Mouse (Mus musculus) heart, adult 9 months (tissue): ENCODE measurements at regions not wholly inside any gene's neighbourhood (a gene's known extent, or its start where the extent isn't known, plus 50 kb on each side); places are given as distances from the start of the nearest gene placed in this dataset.
A peak's percentile ranks its signal among the peaks of the same experiment; 100 is the strongest.

Source experiments
- DNase-seq, 2 experiments: peaks; one replicate each; pipeline ENCODE4 v3.0.0; 2022; ENCODE audit warnings: low spot score in 2 of 2

DNA sequence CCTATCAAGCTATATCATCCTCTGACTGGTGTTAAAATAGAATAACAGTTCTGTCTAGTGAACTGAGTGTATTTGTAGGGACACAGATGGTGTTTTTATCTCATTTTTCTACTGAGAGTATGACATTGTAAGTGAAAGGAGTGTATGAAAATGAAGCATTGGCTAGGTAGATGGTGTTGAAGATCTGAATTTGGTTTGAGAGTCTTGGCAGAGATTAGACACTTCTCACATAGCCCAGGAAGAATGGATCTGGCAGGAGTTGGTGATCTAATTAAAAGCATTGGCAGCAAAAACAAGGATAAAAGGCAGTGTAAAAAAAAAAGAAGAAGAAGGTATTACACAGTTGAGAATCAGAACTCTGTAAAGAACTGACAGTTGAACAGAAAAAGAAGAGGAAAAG is 900.4 kb upstream of the Pabpc4l start:
- DNase-seq, result no peak

DNA sequence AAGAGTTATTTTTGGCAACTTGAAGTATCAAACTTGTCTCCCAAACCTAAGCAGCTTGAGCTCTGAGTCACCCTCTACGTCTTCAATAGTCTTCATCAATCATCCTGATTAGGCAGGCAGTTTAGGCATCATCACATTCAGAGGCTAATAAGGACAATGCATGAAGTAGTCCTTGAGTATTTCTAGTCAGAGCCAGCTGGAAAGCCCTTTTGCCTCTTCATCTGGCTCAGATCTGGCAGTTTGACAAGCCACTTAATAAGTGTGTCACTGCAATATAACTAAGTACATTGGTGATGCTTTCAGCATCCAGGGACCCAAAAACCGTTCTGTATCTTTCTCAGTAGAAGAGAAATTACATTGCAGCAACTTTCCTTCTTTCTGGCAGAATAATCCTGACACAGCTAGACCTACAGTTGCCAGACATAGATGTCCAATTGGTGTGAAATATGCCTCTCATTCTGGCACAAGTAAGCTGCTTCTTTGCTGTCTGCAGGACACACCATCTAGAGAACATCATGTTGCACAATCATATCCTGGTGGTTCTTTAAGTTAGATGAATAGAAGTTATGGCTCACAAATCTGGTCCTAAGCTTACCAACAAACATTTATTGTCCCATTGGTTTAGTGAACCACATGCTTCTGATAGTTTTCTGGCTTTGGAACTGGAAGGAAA is 868.5 kb upstream of the Pabpc4l start:
- no peak for DNase-seq

DNA sequence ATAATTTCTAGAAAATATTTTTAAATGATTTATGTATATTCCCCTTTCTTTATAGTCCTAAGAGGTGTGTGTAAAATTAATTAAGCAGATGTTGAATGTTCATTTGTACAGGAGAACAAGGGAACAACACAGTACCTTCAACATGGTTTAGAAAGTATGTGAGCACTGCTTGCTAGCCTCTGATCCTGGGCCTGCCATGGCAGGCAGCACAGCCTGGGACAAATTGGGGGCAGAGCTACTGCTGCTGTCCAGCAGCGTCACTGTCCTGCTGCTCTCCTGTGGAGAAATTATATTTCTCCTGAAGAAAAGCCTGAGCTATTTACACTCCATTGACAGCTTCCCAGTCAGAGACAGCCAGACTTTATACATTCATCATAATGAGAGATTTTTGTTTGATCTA is 833.8 kb upstream of the Pabpc4l start:
- no peak for DNase-seq

DNA sequence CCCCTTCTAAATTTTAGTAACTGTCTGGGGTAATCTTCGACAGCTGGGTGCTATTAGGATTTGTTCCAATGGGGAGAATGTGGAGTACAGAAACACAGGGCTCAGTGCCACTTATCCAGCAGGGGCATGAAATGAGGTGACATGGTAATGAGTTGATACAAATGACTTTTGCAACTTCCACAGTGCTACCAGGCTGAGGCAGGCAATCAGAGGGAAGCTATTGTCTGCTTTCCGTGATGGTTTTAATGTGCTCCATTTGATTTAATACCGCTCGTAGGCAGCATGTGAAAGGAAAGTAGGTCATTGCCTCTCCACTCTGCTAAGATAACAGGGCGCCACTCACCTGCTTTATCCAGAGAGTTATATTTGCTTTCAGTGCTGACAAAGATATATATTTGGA is 832.3 kb upstream of the Pabpc4l start:
- DNase-seq, result peak; percentile 0 to 9

DNA sequence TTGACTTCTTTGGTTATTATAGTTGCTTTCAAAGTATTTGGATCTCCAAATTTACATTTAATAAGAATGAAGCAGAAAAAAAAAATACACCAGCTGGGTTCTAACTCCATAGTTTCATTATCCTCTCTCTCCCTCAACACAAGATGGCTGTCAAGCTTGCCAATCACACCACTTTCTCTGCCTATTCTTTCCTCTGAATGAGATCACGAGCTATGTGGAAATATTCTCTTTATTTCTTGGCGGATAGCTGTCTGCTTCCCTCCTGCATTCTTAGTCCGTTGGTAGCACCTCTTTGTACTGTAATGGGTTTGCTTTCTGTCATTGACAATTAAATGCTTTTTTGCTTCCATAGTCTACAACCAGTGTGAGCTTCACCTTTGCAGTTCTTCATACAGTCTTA is 793.0 kb upstream of the Pabpc4l start:
- no peak for DNase-seq

DNA sequence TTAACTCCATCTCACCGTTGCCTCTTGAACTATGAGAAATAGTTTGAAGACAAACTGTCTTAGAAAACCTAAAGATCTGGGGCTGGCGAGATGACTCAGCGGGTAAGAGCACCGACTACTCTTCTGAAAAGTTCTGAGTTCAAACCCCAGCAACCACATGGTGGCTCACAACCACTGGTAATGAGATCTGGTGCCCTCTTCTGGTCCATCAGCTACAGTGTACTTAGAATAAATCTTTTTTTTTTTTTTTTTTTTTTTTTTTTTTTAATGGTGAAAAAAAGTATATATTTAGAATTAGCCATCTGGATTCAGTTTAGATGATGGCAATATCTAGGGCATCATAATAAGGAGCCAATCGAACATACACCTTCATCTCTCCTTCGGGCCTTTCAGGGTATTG is 782.2 kb upstream of the Pabpc4l start:
- DNase-seq, result no peak

DNA sequence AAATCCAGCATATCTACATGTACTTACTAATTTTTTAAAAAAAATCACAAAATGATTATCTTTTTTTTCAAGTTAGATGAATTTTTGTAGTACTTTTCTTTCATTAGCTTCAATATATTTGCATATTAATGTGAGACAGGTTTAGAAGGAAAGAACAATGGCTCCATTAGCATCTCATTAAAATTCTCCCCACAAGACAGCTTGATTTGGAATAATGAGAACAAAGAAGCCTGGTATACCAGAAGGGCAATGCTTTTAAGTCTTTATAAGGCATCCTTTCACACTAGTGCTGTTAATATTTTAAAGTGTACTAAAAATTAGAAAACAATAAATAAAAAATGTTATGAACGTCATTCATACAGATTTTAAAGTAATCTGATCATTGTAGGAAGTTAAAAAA is 770.6 kb upstream of the Pabpc4l start:
- no peak for DNase-seq

DNA sequence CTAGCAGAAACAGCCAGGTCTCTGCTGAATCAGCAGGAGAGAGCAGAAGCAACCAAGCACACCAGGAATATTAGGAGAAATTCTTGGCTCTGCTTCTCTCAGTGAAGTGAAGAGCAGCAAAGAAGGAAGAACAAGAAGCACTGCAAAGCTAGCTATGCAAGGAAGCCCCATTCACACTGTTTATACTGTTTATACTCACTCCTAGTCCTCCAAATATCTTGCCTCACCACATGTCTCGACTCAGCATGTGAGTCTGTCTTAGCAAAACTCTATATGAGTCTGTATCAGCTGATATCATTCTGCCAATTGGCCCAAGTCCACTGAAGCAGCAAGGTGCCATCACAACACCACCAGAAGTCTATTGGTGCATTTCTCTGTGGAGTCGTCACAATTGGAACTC is 765.1 kb upstream of the Pabpc4l start:
- no peak for DNase-seq

DNA sequence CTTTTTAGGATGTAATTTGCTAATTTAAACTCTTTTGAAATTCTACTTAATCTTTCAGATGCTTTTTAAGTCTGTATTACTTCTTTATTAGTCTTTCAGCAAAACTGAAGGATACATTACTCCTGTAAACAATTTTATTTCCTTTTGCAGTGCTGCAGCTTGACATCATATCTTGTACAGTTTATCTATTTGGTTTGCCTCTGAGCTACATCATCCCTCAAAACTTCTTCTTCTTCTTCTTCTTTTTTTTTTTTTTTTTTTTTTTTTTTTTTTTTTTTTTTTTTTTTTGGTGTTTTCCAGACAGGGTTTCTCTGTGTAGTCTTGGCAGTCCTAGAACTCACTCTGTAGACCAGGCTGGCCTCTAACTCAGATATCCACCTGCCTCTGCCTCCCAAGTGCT is 749.6 kb upstream of the Pabpc4l start:
- DNase-seq, result no peak

DNA sequence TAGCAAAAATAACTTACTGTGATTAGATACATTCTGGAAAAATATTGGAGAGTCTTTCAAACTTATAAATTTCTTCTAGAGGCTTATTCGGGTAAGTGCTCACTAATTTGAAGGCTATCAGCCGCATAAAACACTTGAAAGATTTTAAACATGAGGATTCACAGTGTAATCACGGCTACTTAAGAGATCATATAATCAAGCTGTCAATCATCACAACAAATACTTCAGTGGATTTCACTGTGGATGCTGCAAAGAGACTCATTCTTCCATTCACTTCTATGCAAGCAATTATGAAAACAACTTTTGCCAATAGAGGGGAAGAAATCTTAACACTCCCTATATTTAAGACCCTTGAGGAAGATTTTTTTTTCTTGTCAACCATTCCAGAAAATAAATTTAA is 736.2 kb upstream of the Pabpc4l start:
- DNase-seq, result no peak

DNA sequence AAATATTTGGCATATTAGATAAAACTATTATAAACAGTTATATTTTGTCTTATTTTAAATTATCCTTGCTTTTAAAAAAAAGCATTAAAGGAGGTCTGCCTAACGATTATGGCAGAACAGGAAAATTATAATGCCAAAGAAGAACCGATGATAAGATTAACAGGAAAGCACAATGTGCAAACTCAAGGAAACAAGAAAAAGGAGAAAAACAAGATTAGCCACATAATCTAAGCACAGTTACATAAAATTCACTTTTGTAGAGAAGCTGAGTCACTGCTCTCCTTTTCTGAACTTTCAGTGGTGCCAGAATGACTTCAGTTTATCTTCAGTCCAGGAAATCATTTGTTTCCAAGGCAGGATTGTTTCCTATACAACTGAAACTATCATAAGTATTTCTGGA is 734.7 kb upstream of the Pabpc4l start:
- no peak for DNase-seq

DNA sequence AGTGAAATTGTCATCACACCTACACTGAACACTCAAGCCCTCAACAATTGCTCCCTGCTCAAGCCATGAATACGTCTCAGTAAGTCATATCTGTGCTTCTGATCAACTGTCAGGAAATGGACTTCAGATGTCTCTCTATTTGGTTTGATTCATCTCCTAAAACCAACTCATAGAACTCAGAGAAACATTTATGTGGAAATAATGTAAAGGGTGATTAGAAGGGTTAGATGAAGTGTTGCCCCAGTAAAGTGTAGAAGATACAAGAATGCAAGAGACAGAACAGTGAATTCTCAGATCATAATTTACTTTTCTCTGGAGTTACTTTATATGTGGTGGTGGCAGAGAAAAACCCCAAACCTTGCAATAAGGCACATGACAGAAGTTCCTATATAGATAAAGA is 732.4 kb upstream of the Pabpc4l start:
- DNase-seq, result no peak
